Mouse (Mus musculus): ENCODE measurements around the gene Ripor3. TPM values are rescaled to one million over a fixed set of nuclear protein-coding genes. Genes with fewer than 3 reads are reported as not detected.

The Ripor3 gene
- polyA plus RNA-seq, 1 experiment = 0.94 TPM

- H3K27me3 ChIP-seq (ENCODE audit: control insufficient read depth, insufficient read depth, insufficient read length) = peaks cover 8% of the 10 kb centered on the region
- no peaks in the 10 kb centered on the region for H3K79me2 ChIP-seq (ENCODE audit: control insufficient read depth, insufficient read depth)
- no peak for TF ChIP-seq POLR2A (IDR thresholded peaks at IDR 0.05; ENCODE audit: insufficient read length, low read depth)
- TF ChIP-seq E2F4 (IDR thresholded peaks at IDR 0.05; ENCODE audit: insufficient read depth) = no peak
- no peak for TF ChIP-seq MAX (IDR thresholded peaks at IDR 0.05; ENCODE audit: low read depth)
- TF ChIP-seq POLR2AphosphoS2 (IDR thresholded peaks at IDR 0.05; ENCODE audit: insufficient read length, low read depth) = no peak
- TF ChIP-seq TCF3 (IDR thresholded peaks at IDR 0.05; ENCODE audit: insufficient read length, low read depth) = no peak
- TF ChIP-seq SRF (IDR thresholded peaks at IDR 0.05; ENCODE audit: control insufficient read depth, insufficient read length, low read depth) = no peak
- no peak for TF ChIP-seq USF1 (IDR thresholded peaks at IDR 0.05; ENCODE audit: low read depth)
- TF ChIP-seq TCF12 (IDR thresholded peaks at IDR 0.05; ENCODE audit: insufficient read depth, poor library complexity, severe bottlenecking) = no peak
- no peak for TF ChIP-seq MYOD1 (IDR thresholded peaks at IDR 0.05; ENCODE audit: control insufficient read depth in 1 of 3, insufficient read length in 2 of 3, low read depth in 2 of 3)
- no peak for TF ChIP-seq CEBPB (IDR thresholded peaks at IDR 0.05; ENCODE audit: insufficient read depth, poor library complexity, severe bottlenecking)
- TF ChIP-seq REST (IDR thresholded peaks at IDR 0.05; ENCODE audit: insufficient read depth, insufficient read length) = no peak
- TF ChIP-seq MYOG (IDR thresholded peaks at IDR 0.05; ENCODE audit: control insufficient read depth in 1 of 3, insufficient read depth in 1 of 3, insufficient read length in 2 of 3, low read depth in 2 of 3) = no peak
- H3K4me2 ChIP-seq (ENCODE audit: low read depth) = no peak overlapping the region
- H3K36me3 ChIP-seq (ENCODE audit: control insufficient read depth, insufficient read depth) = no peaks in the 10 kb centered on the region
- no peak overlapping the region for H3K4me3 ChIP-seq
- H3ac ChIP-seq (ENCODE audit: control insufficient read depth, insufficient read length) = no peak overlapping the region
Observed at GRCm38 (mm10) chr2:168033905-168034304, 23.5 kb upstream of the Ripor3 start.

GRCm38 (mm10) chr2:168031842-168032241 is 21.4 kb upstream of the Ripor3 start:
- no peak overlapping the region for H3ac ChIP-seq (ENCODE audit: control insufficient read depth, insufficient read length)
- H3K79me2 ChIP-seq (ENCODE audit: control insufficient read depth, insufficient read depth) = no peaks in the 10 kb centered on the region
- no peaks in the 10 kb centered on the region for H3K36me3 ChIP-seq (ENCODE audit: control insufficient read depth, insufficient read depth)
- H3K27me3 ChIP-seq (ENCODE audit: control insufficient read depth, insufficient read depth, insufficient read length) = no peaks in the 10 kb centered on the region
- no peak overlapping the region for H3K4me3 ChIP-seq
- TF ChIP-seq USF1 (IDR thresholded peaks at IDR 0.05; ENCODE audit: low read depth) = no peak
- TF ChIP-seq SRF (IDR thresholded peaks at IDR 0.05; ENCODE audit: control insufficient read depth, insufficient read length, low read depth) = no peak
- TF ChIP-seq POLR2AphosphoS2 (IDR thresholded peaks at IDR 0.05; ENCODE audit: insufficient read length, low read depth) = no peak
- TF ChIP-seq TCF3 (IDR thresholded peaks at IDR 0.05; ENCODE audit: insufficient read length, low read depth) = no peak
- TF ChIP-seq POLR2A (IDR thresholded peaks at IDR 0.05; ENCODE audit: insufficient read length, low read depth) = no peak
- H3K4me2 ChIP-seq (ENCODE audit: low read depth) = no peak overlapping the region

- no peak overlapping the region for H3K4me3 ChIP-seq
- no peak overlapping the region for H3K4me2 ChIP-seq (ENCODE audit: low read depth)
- no peaks in the 10 kb centered on the region for H3K79me2 ChIP-seq (ENCODE audit: control insufficient read depth, insufficient read depth)
- H3K27me3 ChIP-seq (ENCODE audit: control insufficient read depth, insufficient read depth, insufficient read length) = no peaks in the 10 kb centered on the region
- no peaks in the 10 kb centered on the region for H3K36me3 ChIP-seq (ENCODE audit: control insufficient read depth, insufficient read depth)
- no peak overlapping the region for H3ac ChIP-seq (ENCODE audit: control insufficient read depth, insufficient read length)
- TF ChIP-seq REST (IDR thresholded peaks at IDR 0.05; ENCODE audit: insufficient read depth, insufficient read length) = no peak
- TF ChIP-seq CEBPB (IDR thresholded peaks at IDR 0.05; ENCODE audit: insufficient read depth, poor library complexity, severe bottlenecking) = no peak
- no peak for TF ChIP-seq MYOD1 (IDR thresholded peaks at IDR 0.05; ENCODE audit: control insufficient read depth in 1 of 3, insufficient read length in 2 of 3, low read depth in 2 of 3)
- no peak for TF ChIP-seq USF1 (IDR thresholded peaks at IDR 0.05; ENCODE audit: low read depth)
- no peak for TF ChIP-seq MYOG (IDR thresholded peaks at IDR 0.05; ENCODE audit: control insufficient read depth in 1 of 3, insufficient read depth in 1 of 3, insufficient read length in 2 of 3, low read depth in 2 of 3)
- TF ChIP-seq SRF (IDR thresholded peaks at IDR 0.05; ENCODE audit: control insufficient read depth, insufficient read length, low read depth) = no peak
- TF ChIP-seq POLR2AphosphoS2 (IDR thresholded peaks at IDR 0.05; ENCODE audit: insufficient read length, low read depth) = no peak
- no peak for TF ChIP-seq MAX (IDR thresholded peaks at IDR 0.05; ENCODE audit: low read depth)
- TF ChIP-seq TCF12 (IDR thresholded peaks at IDR 0.05; ENCODE audit: insufficient read depth, poor library complexity, severe bottlenecking) = no peak
- no peak for TF ChIP-seq TCF3 (IDR thresholded peaks at IDR 0.05; ENCODE audit: insufficient read length, low read depth)
- TF ChIP-seq POLR2A (IDR thresholded peaks at IDR 0.05; ENCODE audit: insufficient read length, low read depth) = no peak
- TF ChIP-seq E2F4 (IDR thresholded peaks at IDR 0.05; ENCODE audit: insufficient read depth) = no peak
Observed at GRCm38 (mm10) chr2:168028376-168028775, 18.0 kb upstream of the Ripor3 start.

GRCm38 (mm10) chr2:168026467-168026866 is 16.0 kb upstream of the Ripor3 start:
- Histone ChIP-seq H3ac (ENCODE audit: control insufficient read depth, insufficient read length) (no peak overlapping the region), H3K4me3 (no peak overlapping the region), H3K36me3 (ENCODE audit: control insufficient read depth, insufficient read depth) (no peaks in the 10 kb centered on the region), H3K4me2 (ENCODE audit: low read depth) (no peak overlapping the region), H3K79me2 (ENCODE audit: control insufficient read depth, insufficient read depth) (no peaks in the 10 kb centered on the region), H3K27me3 (ENCODE audit: control insufficient read depth, insufficient read depth, insufficient read length) (peaks cover 3% of the 10 kb centered on the region)
- TF ChIP-seq MYOD1 (IDR thresholded peaks at IDR 0.05; ENCODE audit: control insufficient read depth in 1 of 3, insufficient read length in 2 of 3, low read depth in 2 of 3) = no peak
- no peak for TF ChIP-seq REST (IDR thresholded peaks at IDR 0.05; ENCODE audit: insufficient read depth, insufficient read length)
- no peak for TF ChIP-seq CEBPB (IDR thresholded peaks at IDR 0.05; ENCODE audit: insufficient read depth, poor library complexity, severe bottlenecking)
- no peak for TF ChIP-seq E2F4 (IDR thresholded peaks at IDR 0.05; ENCODE audit: insufficient read depth)
- no peak for TF ChIP-seq TCF12 (IDR thresholded peaks at IDR 0.05; ENCODE audit: insufficient read depth, poor library complexity, severe bottlenecking)

- TF ChIP-seq MAX (IDR thresholded peaks at IDR 0.05; ENCODE audit: low read depth) (no peak), POLR2A (IDR thresholded peaks at IDR 0.05; ENCODE audit: insufficient read length, low read depth) (no peak), CEBPB (IDR thresholded peaks at IDR 0.05; ENCODE audit: insufficient read depth, poor library complexity, severe bottlenecking) (no peak), MYOD1 (IDR thresholded peaks at IDR 0.05; ENCODE audit: control insufficient read depth in 1 of 3, insufficient read length in 2 of 3, low read depth in 2 of 3) (no peak), REST (IDR thresholded peaks at IDR 0.05; ENCODE audit: insufficient read depth, insufficient read length) (no peak), E2F4 (IDR thresholded peaks at IDR 0.05; ENCODE audit: insufficient read depth) (no peak), POLR2AphosphoS2 (IDR thresholded peaks at IDR 0.05; ENCODE audit: insufficient read length, low read depth) (no peak), MYOG (IDR thresholded peaks at IDR 0.05; ENCODE audit: control insufficient read depth in 1 of 3, insufficient read depth in 1 of 3, insufficient read length in 2 of 3, low read depth in 2 of 3) (no peak), TCF12 (IDR thresholded peaks at IDR 0.05; ENCODE audit: insufficient read depth, poor library complexity, severe bottlenecking) (no peak), USF1 (IDR thresholded peaks at IDR 0.05; ENCODE audit: low read depth) (no peak), SRF (IDR thresholded peaks at IDR 0.05; ENCODE audit: control insufficient read depth, insufficient read length, low read depth) (no peak), TCF3 (IDR thresholded peaks at IDR 0.05; ENCODE audit: insufficient read length, low read depth) (no peak)
- Histone ChIP-seq H3K79me2 (ENCODE audit: control insufficient read depth, insufficient read depth) (no peaks in the 10 kb centered on the region), H3K27me3 (ENCODE audit: control insufficient read depth, insufficient read depth, insufficient read length) (peaks cover 4% of the 10 kb centered on the region), H3K4me3 (no peak overlapping the region), H3K4me2 (ENCODE audit: low read depth) (no peak overlapping the region), H3ac (ENCODE audit: control insufficient read depth, insufficient read length) (no peak overlapping the region), H3K36me3 (ENCODE audit: control insufficient read depth, insufficient read depth) (no peaks in the 10 kb centered on the region)
Observed at GRCm38 (mm10) chr2:168025882-168026281, 15.5 kb upstream of the Ripor3 start.
